Mouse (Mus musculus) spleen, adult 12 weeks (tissue): ENCODE results near the gene Stat5b.

Experiments
- DNase-seq: peaks from one replicate; pipeline ENCODE4 v3.0.0; 2022; ENCODE audit warnings: low spot score

Gene Stat5b

DNA sequence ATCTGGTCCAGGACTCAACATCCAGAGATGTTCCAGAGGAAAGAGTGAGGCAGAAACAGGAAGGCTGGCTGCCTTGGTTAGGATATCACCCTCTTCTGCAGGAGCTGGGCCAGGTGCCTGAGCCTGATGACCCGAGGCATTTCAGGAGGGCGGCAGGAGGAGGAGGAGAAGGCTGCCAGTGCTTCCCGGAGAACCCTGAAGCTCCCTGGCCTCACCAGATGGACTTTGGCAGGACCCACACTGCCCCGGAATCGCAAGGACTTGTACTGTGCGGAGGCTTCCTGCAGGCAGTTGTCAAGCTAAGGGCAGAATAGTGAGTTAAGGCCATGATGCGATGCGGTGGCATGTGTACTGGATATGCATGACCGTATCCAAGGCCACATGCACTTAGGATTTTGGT is 83.8 kb downstream of the Stat5b start:
- no peak for DNase-seq

DNA sequence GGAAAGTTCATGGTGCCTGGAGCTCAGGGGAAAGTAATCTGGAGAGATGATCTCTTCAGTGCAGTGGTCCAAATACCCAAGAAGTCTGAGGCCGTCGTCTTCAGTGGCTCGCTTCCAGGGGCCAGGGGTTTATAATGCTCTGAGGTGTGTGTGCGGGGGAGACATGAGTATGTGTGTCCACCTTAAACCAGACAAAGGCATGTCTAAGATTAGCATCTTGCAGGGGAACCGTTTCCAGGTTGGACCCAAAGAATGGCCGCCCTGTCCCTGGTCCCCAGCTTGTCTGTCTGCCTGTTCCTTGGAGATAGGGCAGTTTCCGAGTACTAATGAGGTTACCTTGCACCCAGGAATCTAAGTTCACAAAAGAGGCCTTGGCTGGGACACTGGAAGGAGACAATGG is 87.7 kb downstream of the Stat5b start, which contains the start of gene Hcrt:
TSS of gene Hcrt (minus strand) at position 101 of the 400 bp plus-strand sequence.
- no peak for DNase-seq

DNA sequence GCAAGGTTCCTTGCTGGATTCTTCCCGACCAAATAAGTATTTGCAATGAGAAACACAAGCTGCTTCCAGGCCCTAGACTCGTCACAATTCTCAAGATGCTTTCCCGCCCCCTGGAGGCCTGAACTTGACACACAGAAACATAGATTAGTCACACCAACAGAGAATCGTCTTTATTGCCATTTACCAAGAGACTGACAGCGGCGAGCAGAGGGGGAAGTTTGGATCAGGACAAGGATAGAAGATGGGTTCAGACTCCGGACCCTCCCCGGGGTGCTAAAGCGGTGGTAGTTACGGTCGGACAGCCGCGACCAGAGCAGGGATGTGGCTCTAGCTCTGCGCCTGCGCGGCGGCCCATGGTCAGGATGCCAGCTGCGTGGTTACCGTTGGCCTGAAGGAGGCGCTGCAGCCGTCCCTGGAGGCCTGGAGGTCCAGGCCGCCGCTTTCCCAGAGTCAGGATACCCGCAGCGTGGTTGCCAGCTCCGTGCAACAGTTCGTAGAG is 88.9 kb downstream of the Stat5b start:
- peak; percentile 75 for DNase-seq

- peak; percentile 70 for DNase-seq
Measured at GRCm38 (mm10) chr11:100759611-100760233, 90.8 kb downstream of the Stat5b start, which contains the start of gene Kcnh4. TSS of gene Kcnh4 (minus strand) at chr11:100759942.

GRCm38 (mm10) chr11:100758707-100759610 is 91.6 kb downstream of the Stat5b start:
- no peak for DNase-seq

GRCm38 (mm10) chr11:100757566-100757965 is 93.0 kb downstream of the Stat5b start:
- no peak for DNase-seq

- DNase-seq: no peak
Measured at GRCm38 (mm10) chr11:100756476-100756875, 94.0 kb downstream of the Stat5b start.

DNA sequence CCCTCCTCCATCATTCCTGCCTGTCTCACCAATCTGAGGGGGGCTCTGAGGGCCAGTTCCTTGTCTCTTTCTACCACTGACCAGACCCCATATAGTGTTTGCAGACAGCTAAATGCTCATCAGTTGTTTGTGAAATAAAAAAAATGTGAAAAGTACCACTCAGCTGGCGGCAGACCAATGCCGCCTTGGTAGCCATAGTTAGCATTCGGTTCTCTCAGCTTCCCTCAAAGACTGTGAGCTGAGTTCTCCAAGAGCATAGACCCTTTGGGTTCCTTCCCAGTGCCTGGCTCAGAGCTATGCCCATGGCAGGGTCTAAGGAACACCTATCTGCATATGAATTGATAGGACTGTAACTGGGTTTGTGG is 95.8 kb downstream of the Stat5b start:
- DNase-seq: no peak

- no peak for DNase-seq
Measured at GRCm38 (mm10) chr11:100754021-100754692, 96.4 kb downstream of the Stat5b start.

GRCm38 (mm10) chr11:100752294-100752693 is 98.2 kb downstream of the Stat5b start:
- no peak for DNase-seq

DNA sequence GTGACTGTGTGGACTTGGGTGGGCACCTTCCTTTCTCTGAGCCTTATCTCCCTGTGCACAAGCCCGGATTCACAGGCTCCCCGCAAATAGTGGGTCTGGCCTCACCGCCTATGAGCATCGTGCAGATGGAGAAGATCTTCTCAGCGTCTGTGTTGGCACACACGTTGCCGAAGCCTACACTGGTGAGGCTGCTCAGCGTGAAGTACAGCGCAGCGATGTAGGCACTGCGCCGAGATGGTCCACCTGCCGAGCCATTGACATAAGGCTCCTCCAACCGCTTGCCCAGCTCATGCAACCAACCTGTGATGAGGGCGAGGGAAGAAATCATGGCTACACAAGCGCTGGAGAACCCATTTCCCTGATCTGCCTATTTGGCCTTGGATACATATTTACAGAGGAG is 100.4 kb downstream of the Stat5b start:
- no peak for DNase-seq

- no peak for DNase-seq
Measured at GRCm38 (mm10) chr11:100749469-100749868, 101.1 kb downstream of the Stat5b start.

DNA sequence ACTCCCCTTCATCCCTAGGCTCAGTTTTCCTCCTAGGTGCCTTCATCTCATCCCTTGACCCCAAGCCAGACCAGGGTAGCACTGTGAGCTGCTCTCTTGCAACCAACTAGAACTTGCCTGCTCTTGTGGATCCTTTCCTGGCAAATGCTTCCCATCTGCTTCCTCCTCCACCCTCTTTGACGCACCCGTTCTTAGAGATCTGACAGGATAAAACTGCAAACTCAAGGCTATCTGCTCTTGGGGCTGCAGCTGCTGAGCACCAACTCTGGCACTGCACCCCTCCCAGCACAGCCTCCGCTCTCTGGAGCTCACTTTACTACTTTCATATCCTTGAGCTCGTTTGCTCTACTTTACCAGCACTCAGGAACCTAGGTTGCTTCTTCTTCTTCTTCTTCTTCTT is 101.9 kb downstream of the Stat5b start:
- no peak for DNase-seq

DNA sequence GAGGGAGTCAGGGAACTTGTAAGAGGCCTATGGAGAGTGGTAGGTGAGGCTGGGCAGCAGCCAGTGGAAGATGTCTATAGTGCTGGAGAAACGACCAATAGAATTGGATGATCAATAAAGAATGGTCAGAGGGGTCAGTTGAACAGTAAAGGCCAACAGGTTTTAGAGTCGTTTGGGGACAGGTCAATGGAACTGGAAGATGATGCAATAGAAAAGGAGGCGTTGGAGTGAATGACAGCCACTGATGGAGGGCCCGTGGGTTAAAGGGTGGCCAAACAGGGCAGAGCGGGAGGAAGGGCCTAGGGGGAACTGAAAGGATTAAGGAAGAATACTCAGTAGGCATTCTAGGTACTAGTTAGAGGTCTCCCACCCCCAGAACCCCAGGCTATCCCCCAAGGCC is 103.4 kb downstream of the Stat5b start:
- DNase-seq: no peak

GRCm38 (mm10) chr11:100746546-100746945 is 104.0 kb downstream of the Stat5b start:
- no peak for DNase-seq

DNA sequence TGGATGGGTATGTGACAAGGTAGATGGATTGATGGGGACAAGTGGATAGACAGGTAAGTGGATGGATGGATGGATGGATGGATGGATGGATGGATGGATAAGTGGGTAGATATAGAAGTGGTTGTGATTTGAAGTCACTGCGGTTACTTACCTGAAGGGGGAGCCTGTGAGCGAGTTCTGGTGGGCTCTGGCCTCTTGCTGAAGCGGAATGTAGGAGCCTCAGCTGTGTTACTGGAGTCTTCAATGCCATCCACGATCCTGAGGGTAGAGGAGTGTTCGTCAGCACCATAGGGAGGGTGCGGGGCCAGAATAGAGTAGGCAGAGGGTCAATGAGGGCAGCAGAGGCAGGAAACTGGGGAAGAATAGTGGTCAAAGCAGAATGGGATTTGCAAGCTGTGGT is 105.4 kb downstream of the Stat5b start:
- DNase-seq: no peak

GRCm38 (mm10) chr11:100741348-100741747 is 109.2 kb downstream of the Stat5b start:
- DNase-seq: no peak

DNA sequence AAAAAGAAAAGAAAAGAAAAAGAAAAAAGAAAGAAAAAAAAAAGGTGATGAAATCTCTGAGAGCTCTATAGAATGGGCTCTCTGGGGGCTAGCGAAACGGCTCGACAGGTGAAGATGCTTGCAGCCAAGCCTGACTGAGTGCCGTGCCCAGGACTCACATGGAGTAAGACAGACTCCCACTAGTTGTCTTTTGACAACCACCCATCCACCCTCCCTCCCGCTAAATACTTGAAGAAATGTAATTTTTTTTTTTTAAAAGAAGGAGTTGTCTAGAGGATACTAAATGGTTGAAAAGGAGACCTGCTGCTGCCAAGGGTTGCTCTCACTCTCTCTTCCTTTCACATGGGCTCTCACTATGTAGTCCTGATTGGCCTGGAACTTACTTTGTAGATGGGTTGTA is 111.8 kb downstream of the Stat5b start:
- DNase-seq: no peak

DNA sequence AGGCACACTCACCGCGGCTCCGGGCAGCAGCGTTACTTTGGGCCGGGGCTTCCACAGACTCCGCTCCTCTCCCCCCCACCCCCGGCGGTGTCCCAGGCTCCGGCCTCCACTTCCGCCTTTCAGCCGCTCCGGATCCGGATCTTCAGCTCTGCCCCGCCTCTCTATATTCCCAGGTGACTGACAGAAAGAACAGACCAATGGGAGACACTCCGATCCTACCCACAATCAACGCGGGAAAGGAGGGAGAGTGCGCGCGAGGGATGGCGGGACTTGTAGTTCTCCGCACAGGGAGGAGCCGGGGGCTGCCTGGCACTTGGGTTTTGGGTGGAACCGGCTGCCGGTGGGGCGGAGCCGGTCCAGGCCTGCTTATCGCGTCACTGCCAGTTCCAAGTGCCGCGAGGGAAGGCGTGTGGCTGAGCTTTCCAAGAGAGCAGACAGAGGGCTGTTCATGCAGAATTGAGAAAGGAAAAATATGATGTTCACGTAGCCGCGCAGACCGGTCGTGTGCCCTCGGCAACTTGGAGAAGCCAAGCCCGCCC is 112.4 kb downstream of the Stat5b start, which contains the start of gene Rab5c:
TSS of gene Rab5c (minus strand) at position 150 of the 539 bp plus-strand sequence.
- peak; percentile 98 for DNase-seq

DNA sequence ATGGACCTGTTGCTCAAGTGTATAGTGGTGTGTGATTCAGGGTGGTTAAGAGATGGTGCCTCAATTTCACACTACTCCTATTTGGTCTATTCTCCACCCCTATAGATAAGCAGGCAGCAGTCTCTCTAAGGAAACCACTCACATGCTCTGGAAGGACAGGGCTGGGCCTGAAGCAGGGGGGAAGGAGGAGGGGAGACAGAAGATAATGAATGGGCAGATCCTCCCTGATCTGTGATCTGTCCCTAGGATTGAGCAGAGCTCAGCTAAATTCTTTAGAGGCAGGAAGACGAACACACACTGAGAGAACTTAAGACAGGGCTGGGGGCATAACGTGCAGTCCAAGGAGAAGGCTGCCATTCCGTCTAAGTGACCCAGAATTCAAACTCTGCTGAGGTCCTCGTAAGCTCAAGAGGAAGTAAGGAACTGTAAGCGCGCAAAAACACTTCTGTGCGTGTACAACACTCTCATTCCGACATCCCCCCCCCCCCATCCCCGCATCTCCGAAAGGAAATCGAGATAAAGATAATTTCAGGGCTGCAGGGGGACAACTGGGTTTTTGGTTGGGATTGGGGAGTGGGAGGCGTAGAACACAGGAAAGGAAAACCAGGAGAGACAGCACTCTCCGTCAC is 113.3 kb downstream of the Stat5b start:
- no peak for DNase-seq

GRCm38 (mm10) chr11:100736746-100737080 is 113.8 kb downstream of the Stat5b start:
- no peak for DNase-seq
